Mouse (Mus musculus): ENCODE results near the gene Igdcc4.

DNA sequence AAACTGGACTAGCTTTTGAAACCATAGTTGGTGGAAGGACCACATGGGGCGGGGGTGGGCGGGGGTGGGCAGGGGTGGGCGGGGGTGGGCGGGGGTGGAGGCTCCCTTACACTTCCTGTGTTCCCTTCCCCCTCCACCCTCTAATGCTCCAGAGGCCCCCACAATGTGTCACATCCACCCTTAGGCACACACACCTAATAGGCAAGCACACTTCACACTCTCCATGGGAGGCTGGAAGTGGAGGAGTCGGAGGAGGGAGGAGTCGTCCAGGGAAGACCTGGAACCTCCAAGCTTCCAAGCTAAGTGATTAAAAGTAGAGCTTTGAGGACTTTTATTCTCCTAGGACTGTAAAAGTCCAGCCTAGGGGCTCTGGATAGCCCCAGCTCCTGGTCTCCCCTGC, 67.2 kb downstream of the Igdcc4 start:
- TF ChIP-seq POLR2A (IDR thresholded peaks at IDR 0.05; ENCODE audit: insufficient read length, low read depth) (no peak), CEBPB (IDR thresholded peaks at IDR 0.05; ENCODE audit: insufficient read depth, poor library complexity, severe bottlenecking) (no peak), POLR2AphosphoS2 (IDR thresholded peaks at IDR 0.05; ENCODE audit: insufficient read length, low read depth) (no peak), E2F4 (IDR thresholded peaks at IDR 0.05; ENCODE audit: insufficient read depth) (no peak), MYOD1 (IDR thresholded peaks at IDR 0.05; ENCODE audit: control insufficient read depth in 1 of 3, insufficient read length in 2 of 3, low read depth in 2 of 3) (no peak), TCF12 (IDR thresholded peaks at IDR 0.05; ENCODE audit: insufficient read depth, poor library complexity, severe bottlenecking) (no peak), REST (IDR thresholded peaks at IDR 0.05; ENCODE audit: insufficient read depth, insufficient read length) (no peak), USF1 (IDR thresholded peaks at IDR 0.05; ENCODE audit: low read depth) (no peak), MAX (IDR thresholded peaks at IDR 0.05; ENCODE audit: low read depth) (no peak), SRF (IDR thresholded peaks at IDR 0.05; ENCODE audit: control insufficient read depth, insufficient read length, low read depth) (no peak), MYOG (IDR thresholded peaks at IDR 0.05; ENCODE audit: control insufficient read depth in 1 of 3, insufficient read depth in 1 of 3, insufficient read length in 2 of 3, low read depth in 2 of 3) (no peak), TCF3 (IDR thresholded peaks at IDR 0.05; ENCODE audit: insufficient read length, low read depth) (no peak)
